Mouse (Mus musculus) layer of hippocampus, adult 2 months (tissue): ENCODE data around the gene Sprtn. TPM values are rescaled to one million over a fixed set of nuclear protein-coding genes. Genes with fewer than 3 reads are reported as not detected.

Source experiments
- DNase-seq, 2 experiments: peaks; one replicate each; pipeline ENCODE4 v3.0.0; 2022; ENCODE audit warnings: low spot score in 2 of 2
- H3K27ac ChIP-seq: fragments of 200-600 bp; 2 replicates; pipeline ENCODE4 v1.8.1; 2022
- H3K4me3 ChIP-seq: fragments of 200-600 bp; 2 replicates; pipeline ENCODE4 v1.8.1; 2022; ENCODE audit warnings: mild to moderate bottlenecking
- CTCF ChIP-seq: fragments of 200-600 bp; conservative IDR thresholded peaks from 2 replicates; pipeline ENCODE4 v1.8.1; 2022; ENCODE audit warnings: antibody characterized with exemption, mild to moderate bottlenecking, moderate library complexity
- total RNA-seq, 2 experiments: library from RNA; stranded (reverse); gene quantifications; 2 replicates each; pipeline ENCODE4 v1.2.3; 2021

The Sprtn gene
- total RNA-seq, 2 experiments from 2014 or later, result 16.8 to 17.6 TPM

DNA sequence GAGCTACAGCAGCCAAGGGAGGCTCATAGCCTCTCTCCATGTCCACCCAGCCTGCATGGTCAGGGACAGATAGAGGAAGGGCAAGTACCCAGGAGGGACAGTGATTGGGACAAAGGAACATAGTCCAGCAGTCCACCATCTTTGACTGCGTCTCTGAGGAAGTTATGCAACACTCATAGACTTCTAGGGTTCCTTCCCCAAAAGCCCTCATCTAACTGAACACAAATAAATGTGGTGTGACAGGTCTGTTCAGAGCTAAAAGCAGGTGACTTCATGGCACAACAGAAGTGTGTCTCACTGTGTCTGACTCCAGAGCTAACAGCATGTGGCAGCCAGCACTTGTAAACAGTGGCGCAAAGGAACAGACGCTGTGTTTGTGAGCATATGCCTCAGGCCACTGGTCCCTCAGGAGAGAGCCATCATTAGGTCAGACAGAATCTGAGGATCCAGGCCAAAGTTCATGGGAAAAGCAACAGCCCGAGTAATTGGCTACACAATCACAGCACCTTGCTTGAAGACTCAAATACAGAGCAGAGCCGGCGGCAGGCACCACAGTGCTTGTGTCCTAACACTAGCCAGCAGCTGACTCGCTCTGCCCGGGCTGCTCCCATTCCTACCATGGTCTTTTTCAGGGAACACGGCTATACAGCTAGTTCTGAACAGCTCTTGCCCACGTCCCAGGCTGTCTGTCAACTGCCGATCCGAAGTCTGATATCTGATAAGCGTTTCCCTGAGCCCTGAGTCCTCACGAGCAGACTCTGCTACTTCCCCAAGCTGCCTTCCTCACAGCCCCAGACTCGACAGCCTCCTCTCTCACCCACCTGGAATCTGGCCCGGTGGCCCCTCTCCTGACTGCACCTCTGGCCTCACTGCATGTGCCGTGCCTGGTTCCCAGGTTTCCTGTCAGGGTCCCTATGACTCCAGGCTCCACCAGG lies 14.5 kb downstream of the Sprtn start:
- DNase-seq, result no peak
- no peak overlapping the region for H3K4me3 ChIP-seq
- no peak for TF ChIP-seq CTCF
- H3K27ac ChIP-seq, result 0 out of 2 replicates have a peak overlapping the region, but pooled peaks have one; percentile 18

DNA sequence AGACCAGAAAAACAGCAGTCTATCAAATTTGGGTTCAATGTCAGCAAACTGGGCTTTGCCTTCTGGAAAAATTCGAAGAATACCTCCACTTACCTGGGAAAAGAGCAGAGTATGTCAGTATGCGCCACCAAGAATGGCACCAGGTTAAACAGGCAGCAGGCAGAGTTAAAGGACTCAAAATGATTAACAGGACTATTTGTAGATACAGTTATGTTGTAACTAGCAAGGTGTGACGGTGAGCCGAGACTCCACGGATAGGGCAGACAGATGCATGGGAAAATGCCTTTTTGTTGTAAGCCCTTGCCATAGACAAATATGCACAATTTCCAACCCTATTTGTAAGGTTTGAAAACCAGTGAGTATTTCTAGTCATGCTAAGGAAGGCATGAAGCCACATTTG lies 16.4 kb downstream of the Sprtn start:
- H3K27ac ChIP-seq, result no peak overlapping the region
- no peak for TF ChIP-seq CTCF
- no peak overlapping the region for H3K4me3 ChIP-seq
- no peak for DNase-seq

DNA sequence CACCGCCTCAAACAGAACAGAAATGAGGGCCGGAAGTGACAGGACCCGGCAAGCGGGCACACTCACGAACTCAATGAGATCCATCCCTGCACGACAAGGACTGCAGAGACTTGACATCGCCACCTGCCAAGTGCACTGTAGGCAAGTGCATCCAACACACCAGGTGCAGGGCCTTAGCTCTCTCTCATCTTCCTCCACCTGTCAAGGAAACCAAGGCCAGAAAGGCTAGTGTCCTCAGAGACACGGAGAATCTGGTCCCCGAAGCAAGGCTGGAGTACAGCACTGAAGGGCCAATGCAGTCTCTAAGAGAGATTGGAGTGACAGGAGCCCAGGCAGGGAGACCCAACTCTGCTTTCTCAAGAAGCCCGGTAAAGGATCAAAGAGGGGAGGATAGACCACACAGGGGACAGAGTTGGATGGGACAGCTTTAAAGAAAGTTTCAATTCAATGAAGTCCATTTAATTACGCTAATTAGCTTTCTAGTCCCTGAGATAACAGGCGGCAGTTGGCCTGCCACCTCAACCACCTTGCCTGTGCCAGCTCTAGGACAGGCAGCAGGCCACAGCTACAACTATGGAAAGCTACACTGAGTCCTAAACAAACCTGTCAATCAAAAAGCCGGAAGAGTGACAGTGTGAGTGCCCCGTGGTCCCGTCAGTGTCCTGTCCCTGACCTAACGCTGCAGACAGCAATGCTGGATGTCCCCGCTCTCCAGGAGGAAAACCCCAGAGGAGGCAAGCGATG lies 20.2 kb downstream of the Sprtn start:
- TF ChIP-seq CTCF, result no peak
- Histone ChIP-seq H3K27ac (peak overlapping the region; percentile 7; the same call in 1 of the 2 replicates), H3K4me3 (no peak overlapping the region)
- DNase-seq, result no peak

DNA sequence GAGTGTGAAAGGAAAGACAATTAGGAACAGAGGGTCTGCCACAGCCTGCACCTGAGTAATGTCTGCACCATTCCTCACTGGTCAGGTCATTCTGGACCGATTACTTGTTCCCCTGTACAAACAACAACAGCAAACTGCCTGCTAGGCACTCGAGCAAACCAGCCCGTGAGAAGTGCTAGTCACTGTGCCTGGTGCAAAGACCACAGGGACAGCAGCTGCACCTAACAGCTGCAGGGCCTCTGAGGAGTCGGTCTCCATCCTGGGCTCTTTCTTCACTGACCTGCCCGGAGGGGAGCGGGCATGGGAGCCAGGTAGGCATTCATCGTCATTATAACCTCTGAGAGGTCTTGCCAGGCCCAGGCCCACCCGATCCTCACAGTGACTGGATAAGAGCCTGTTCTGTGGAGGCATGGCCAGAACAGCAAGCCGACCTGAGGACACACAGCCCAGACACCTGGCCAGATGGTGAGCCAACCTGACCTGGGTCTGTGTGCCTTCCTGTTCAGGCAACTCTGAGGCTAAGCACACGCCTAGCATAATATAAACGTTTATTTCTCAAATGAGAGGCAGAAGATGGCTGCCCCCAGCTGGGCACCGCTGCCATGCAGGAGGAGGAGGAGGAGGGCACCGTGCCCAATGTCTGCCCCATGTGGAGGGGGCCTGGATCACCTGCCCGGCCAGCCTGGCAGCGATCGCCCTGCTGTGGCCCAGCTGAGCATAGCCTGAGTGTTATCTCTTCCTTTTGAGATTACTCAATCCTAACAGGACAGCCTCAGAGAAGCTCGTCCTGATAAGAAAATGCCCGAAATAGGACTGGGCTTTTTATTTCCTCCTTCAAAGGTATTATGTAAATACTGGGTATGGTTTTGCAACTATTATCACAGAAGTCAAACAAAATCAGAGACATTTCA lies 23.9 kb downstream of the Sprtn start:
- TF ChIP-seq CTCF, result 0 out of 2 replicates have a peak, but pooled peaks have one; percentile 23
- Histone ChIP-seq H3K4me3 (no peak overlapping the region), H3K27ac (no peak overlapping the region)
- DNase-seq, result no peak

DNA sequence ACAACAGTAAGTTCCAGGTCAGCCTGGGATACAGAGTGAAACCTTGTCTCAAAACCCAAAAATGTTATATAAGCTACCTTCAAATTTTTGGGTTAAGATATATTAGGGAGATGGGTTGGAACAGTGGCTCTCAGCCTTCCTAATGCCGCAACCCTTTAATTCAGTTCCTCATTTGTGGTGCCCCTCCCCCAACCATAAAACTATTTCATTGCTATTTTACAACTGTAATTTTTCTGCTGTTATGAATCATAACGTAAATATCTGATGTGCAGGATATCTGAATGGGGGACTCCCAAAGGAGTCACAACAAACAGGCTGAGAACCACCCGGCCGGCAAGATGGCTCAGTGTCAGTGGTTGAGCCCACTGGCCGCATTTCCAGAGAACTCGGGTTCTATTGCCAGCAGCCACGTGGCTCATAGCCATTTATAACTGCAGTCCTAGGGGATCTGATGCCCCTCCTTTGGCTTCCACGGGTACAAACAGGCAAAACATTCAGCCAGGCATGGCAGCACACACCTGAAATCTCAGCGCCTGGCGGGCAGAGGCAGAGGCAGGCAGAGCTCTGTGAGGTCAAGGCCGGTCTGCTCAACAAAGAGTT lies 24.9 kb downstream of the Sprtn start:
- H3K4me3 ChIP-seq, result no peak overlapping the region
- TF ChIP-seq CTCF, result no peak
- no peak overlapping the region for H3K27ac ChIP-seq
- no peak for DNase-seq

DNA sequence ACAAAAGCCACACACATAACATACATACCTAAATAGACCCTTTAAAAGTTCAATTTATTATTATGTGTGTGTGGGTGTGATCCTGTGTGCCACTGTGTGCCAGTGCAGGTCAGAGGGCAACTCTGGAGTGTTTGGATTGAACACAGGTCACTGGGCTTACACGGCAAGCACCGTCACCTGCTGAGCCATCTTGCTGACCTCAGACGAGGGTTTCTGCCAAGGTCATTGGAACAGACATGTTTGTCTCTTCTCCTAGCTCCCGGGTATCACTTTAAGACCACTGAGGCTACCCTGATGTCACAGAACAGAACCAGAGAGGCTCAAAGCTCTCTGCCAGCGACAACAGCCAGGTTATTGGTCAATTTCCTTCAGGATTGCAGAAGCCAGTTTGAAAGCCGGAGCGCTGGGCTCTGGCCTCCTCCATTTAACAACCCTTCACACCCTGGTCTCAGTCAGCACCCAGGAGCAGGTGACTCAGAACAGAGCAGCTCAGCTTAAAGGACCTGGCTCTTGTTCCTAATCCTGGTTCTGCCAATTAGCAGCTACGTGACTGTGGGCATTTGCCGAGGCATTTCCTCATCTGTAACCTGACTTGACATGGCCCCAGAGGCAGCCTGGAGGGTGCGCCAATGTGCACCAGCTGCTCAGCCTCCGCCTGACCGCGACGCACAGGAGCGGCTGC lies 26.4 kb downstream of the Sprtn start:
- TF ChIP-seq CTCF, result no peak
- no peak for DNase-seq
- no peak overlapping the region for H3K4me3 ChIP-seq
- H3K27ac ChIP-seq, result no peak overlapping the region

DNA sequence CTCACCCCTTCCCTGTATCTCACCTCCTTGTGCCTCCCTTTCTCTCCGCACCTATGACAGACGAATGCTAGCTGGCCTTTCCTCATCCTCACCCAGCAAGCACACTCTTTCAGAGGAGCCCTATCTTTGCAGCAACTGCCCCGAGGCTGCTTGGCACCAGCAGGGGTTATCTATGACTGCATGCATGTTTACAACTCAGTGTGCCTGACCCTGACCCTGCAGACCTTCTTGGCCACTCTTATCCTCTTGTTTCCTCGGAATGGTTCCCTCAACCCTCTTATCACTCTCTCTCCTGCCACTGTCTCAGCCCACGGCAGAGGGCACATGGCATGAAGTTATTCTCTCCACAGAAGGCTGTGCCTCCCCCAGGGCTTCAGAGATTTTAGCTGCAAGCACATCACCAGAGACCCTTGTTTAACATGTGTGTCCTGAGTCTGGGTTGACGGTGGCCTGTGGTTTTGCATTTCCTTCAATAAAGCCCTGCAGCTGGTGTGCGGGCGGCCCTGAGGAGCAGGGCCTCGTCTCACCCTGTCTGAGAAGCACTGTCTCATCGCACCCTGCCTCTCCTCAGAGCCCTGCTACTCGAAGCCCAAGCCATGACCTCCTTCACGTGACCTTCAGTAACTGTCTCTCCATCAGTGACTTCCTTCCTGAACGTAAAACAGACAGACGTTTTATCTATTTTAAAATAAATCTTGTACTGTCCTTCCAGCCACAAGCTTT lies 28.0 kb downstream of the Sprtn start:
- no peak overlapping the region for H3K4me3 ChIP-seq
- H3K27ac ChIP-seq, result no peak overlapping the region
- TF ChIP-seq CTCF, result no peak
- DNase-seq, result no peak

DNA sequence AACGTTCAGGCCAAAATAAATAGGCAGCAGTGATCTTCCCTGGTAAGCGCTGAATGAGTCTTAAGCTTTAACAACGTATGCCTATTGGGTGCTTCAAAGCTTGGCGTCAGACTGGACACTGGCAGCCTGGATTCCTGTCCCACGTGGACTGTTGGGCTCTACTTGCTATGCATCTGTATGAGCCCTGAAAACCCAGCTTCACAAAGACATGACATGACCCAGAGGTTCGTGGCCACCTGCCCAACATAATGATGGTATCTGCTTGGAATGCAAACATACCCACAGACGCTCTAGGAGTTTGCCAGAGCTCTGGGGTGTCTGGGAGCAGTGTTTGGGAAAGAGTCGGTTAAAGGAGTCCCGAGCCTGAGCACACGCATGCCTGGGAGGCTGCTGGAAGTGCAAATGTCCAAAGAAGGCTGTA lies 28.7 kb downstream of the Sprtn start:
- Histone ChIP-seq H3K4me3 (no peak overlapping the region), H3K27ac (peak overlapping the region; percentile 28; the same call in 1 of the 2 replicates)
- DNase-seq, result no peak
- no peak for TF ChIP-seq CTCF

DNA sequence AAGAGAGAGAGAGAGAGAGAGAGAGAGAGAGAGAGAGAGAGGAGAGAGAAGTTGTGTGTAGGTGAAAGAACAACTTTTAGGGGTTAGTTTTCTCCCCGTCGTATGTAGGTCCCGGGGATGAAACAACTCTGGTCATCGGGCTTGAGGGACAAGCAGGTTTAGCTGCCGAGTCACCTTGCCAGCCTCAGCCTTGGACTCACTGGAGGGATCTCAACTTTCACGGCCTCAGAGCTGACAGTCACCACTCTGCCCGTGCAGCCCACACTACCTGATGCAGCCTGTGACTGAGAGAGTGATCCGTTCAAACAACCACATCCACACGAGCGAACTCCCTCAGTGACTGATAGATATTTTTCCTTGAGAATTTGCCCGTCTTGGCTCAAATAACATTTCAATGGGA lies 31.3 kb downstream of the Sprtn start:
- Histone ChIP-seq H3K27ac (no peak overlapping the region), H3K4me3 (no peak overlapping the region)
- no peak for TF ChIP-seq CTCF
- no peak for DNase-seq

DNA sequence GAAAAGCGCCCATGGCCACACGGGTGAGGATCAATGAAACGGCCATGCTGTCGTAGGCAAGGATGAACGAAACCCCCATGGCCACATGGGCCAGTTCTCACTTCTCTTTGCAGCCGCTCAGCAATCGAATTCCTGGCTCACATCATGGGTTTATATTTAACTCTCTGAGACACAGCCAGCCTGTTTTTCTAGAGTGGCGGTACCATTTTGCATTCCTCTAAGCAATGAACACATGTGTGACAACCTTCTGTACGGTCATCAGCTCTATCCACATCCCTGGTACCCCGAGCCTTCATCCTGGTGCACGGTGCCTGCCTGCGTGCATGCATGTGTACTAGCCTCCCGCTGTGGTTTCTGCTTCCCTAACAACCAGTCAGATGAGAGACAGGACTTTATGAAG lies 32.4 kb downstream of the Sprtn start:
- DNase-seq, result no peak
- TF ChIP-seq CTCF, result no peak
- Histone ChIP-seq H3K27ac (peak overlapping the region; percentile 43; the same call in 1 of the 2 replicates), H3K4me3 (no peak overlapping the region; the same call in 1 of the 2 replicates)

DNA sequence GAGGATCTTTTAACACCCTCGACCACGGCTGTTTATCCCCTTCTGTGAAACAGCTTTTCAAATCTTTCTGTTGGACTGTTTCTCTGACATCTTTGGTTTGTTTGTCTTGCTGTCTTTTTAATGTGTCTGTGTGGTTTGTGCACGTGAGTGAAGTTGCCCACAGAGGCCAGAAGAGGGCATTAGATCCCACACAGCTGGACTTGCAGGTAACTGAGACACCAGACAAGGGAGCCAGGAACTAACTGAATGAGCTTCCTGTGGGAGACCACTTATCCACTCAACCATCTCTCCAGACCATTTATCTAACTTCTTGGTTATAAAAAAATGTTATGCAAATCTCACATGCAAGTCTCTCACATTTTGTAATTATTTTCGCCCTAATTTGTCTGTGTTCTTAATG lies 33.0 kb downstream of the Sprtn start:
- peak; percentile 53 for TF ChIP-seq CTCF
- DNase-seq, result no peak
- H3K4me3 ChIP-seq, result no peak overlapping the region

More for the DNA sequence above, 33.0 kb downstream of the Sprtn start:
- peak overlapping the region; percentile 43; the same call in 1 of the 2 replicates for H3K27ac ChIP-seq
